Mouse (Mus musculus) kidney, postnatal 0 days (tissue): ENCODE results near the gene Klhl24. TPM values are rescaled to one million over a fixed set of nuclear protein-coding genes. Genes with fewer than 3 reads are reported as not detected.
A peak's percentile ranks its signal among the peaks of the same experiment; 100 is the strongest.

ENCODE experiments used
- ATAC-seq: fragments of 200-750 bp; cut with Nextera tagmentation; replicated peaks from 2 replicates; pipeline ENCODE4 v1.8.0; 2017; ENCODE audit warnings: low read depth, moderate number of reproducible peaks, moderate TSS enrichment, moderate library complexity; ENCODE audit not compliant: low FRiP score
- DNase-seq: peaks from one replicate; pipeline ENCODE4 v3.0.0-alpha.2; 2016; ENCODE audit warnings: low spot score
- H3K27ac ChIP-seq: fragments of 300-500 bp; sonication (generic); 2 replicates; pipeline ENCODE4 v1.5.1; 2014; ENCODE audit warnings: mild to moderate bottlenecking
- H3K27me3 ChIP-seq: fragments of 300-500 bp; sonication (generic); 2 replicates; pipeline ENCODE4 v1.6.1; 2014; ENCODE audit warnings: low read length, mixed read lengths; ENCODE audit not compliant: insufficient read depth
- H3K36me3 ChIP-seq: fragments of 300-500 bp; sonication (generic); 2 replicates; pipeline ENCODE4 v1.6.1; 2014; ENCODE audit warnings: low read length, mixed read lengths; ENCODE audit not compliant: insufficient read depth
- H3K4me1 ChIP-seq: fragments of 300-500 bp; sonication (generic); replicated peaks from 2 replicates; pipeline ENCODE4 v1.6.1; 2014; ENCODE audit warnings: antibody characterized with exemption, low read length, mixed read lengths; ENCODE audit not compliant: insufficient read depth
- H3K4me2 ChIP-seq: fragments of 300-500 bp; sonication (generic); 2 replicates; pipeline ENCODE4 v1.6.1; 2014; ENCODE audit warnings: mild to moderate bottlenecking, low read length, moderate library complexity, mixed read lengths
- H3K4me3 ChIP-seq: fragments of 300-500 bp; sonication (generic); replicated peaks from 2 replicates; pipeline ENCODE4 v1.5.1; 2014; ENCODE audit warnings: low read depth, low read length
- H3K9ac ChIP-seq: fragments of 300-500 bp; sonication (generic); 2 replicates; pipeline ENCODE4 v1.6.1; 2014; ENCODE audit warnings: low read depth, low read length
- H3K9me3 ChIP-seq: fragments of 300-500 bp; sonication (generic); replicated peaks from 2 replicates; pipeline ENCODE4 v1.6.1; 2016; ENCODE audit warnings: low read length, inconsistent platforms, mixed read lengths
- CTCF ChIP-seq: IDR thresholded peaks from 2 replicates; pipeline ENCODE4 v1.5.1; 2016; ENCODE audit warnings: antibody characterized with exemption, low read depth, mild to moderate bottlenecking, moderate library complexity
- WGBS: fragments of 180-500 bp; shearing (Covaris S2); extraction: QIAGEN DNeasy Blood & Tissue Kit; methylation state at CpG from one replicate; pipeline ENCODE4 v1.1.7; 2014; 5-methylcytosine and 5-hydroxymethylcytosine counted together
- polyA plus RNA-seq: library from polyadenylated mRNA; unstranded; fragments of >200 nt; fragmentation: Nextera tagmentation; extraction: Ambion mirVana; gene quantifications from 2 replicates; pipeline ENCODE4 v1.2.1, GENCODE M21; 2015

The Klhl24 gene
- polyA plus RNA-seq = 38.7 and 39.7 TPM in 2 replicates

DNA sequence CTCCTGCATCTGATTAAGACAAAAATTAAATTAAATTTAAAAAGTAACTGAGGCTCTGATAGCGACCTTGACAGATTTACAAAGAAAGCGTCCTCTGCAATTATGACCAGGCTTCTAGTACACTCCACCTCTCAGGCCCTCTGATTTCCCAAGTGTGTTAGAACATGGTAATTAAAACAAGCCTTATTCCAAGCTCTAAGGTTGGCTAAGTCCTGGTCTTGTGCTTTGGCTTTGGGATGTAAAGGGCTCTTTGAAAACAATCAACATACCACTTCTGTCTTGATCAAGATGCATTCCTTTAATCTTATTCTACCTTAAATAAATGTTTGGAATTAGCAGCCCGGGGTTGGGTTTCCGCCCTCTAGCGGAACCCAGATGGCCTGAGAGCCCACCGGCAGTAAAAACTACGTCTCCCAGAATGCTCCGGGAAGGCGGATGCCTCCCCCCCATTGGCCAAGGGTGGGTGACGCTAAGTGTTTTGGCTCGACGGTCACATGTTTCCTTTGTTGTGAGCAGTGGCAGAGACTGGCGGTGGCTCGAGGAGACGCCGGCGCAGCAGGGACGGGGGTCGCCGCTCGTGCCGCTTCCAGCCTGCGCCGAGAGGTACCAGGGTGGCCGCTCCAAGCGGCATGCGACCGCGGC is at the start of gene Klhl24:
Gene Klhl24, plus strand, starts transcription at position 474 of the 642 bp plus-strand sequence.
- peak within 1 kb of the TSS; percentile 100 for H3K27ac ChIP-seq
- peak; percentile 77 for TF ChIP-seq CTCF
- under 1% methylated on average over 29 of the region's 29 CpGs for WGBS
- peak; percentile 96 for ATAC-seq
- peak within 1 kb of the TSS; percentile 99 for H3K9ac ChIP-seq
- peak within 1 kb of the TSS; percentile 56 for H3K4me2 ChIP-seq
- no peaks in the 10 kb centered on the region for H3K27me3 ChIP-seq
- peak within 1 kb of the TSS; percentile 89 for H3K4me3 ChIP-seq
- H3K9me3 ChIP-seq = no peaks in the 10 kb centered on the region
- peaks cover 3% of the 10 kb centered on the region; the same call in 1 of the 2 replicates for H3K4me1 ChIP-seq
- peak; percentile 98 for DNase-seq
- no peaks in the 10 kb centered on the region for H3K36me3 ChIP-seq

DNA sequence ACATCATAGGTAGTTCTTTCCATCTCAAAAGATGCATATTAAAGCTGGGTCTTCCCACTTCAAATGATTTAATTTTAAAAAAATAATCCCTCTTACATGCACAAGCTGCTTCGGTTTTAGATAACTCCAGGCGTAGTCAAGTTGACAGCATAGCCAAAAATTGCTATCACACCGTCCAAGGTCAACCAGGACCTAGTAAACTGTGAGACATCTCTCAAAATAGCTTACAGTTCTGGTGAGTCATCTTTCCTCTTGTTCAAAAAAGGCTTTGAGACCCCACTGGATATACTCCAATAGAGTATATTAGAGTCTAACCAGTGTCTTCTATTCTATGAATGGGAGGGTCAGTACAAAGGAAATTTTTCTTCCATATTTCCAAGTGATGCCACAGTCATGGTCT is 44.7 kb upstream of the Klhl24 start:
- 84% methylated on average over 3 of the region's 3 CpGs for WGBS
- DNase-seq (no peak), ATAC-seq (no peak)
- no peak overlapping the region for H3K4me3 ChIP-seq
- no peak overlapping the region for H3K9ac ChIP-seq
- TF ChIP-seq CTCF = no peak
- H3K9me3 ChIP-seq = no peaks in the 10 kb centered on the region
- no peaks in the 10 kb centered on the region for H3K36me3 ChIP-seq
- no peak overlapping the region for H3K27ac ChIP-seq
- no peaks in the 10 kb centered on the region for H3K4me1 ChIP-seq
- no peaks in the 10 kb centered on the region for H3K27me3 ChIP-seq
- no peak overlapping the region for H3K4me2 ChIP-seq

DNA sequence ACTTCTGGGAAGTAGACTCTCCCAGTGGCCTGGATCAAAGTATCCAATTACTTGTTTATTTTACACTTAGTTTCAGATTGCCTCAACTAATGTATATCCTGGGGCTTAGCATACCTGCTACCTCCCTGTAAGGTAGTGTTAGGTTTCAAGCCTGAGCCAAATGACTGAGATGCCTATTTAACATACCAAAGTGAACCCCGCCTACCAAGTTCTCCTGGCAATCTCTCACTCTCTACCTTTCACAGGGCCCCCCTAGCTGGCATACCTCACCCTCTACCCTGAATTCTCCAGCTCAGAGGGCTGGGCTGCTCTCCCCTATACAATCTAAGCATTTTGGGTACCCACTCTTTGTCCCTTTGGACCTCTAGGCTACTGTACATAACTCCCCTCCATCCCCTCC is 24.6 kb upstream of the Klhl24 start:
- Histone ChIP-seq H3K9me3 (no peaks in the 10 kb centered on the region), H3K4me2 (no peak overlapping the region), H3K27me3 (no peaks in the 10 kb centered on the region), H3K4me3 (no peak overlapping the region), H3K27ac (no peak overlapping the region), H3K9ac (no peak overlapping the region), H3K4me1 (no peaks in the 10 kb centered on the region), H3K36me3 (no peaks in the 10 kb centered on the region)
- no peak for TF ChIP-seq CTCF
- WGBS = 26% methylated on average over 1 of the region's 1 CpGs
- DNase-seq = peak; percentile 3
- ATAC-seq = no peak

DNA sequence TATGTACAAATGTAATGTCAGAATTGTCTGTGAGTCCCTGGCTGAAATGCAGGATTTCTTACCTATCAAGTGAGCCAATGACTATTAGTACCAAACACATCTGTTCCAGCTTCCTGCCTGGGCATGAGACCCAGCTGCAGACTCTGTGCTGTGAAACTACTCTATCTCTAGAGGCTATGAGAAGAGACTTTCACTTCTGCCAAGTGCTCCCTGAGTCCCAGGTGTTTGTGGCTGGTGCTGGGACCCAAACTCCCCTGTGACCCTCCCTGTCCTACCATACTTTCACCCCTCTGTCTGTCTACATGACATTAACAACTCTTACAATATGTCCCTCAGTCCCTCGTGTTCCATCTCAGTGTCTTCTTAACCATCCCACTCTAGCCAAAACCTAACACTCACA is 20.7 kb upstream of the Klhl24 start:
- Histone ChIP-seq H3K36me3 (no peaks in the 10 kb centered on the region), H3K27me3 (no peaks in the 10 kb centered on the region), H3K27ac (no peak overlapping the region), H3K9me3 (no peaks in the 10 kb centered on the region), H3K9ac (no peak overlapping the region), H3K4me2 (no peak overlapping the region), H3K4me1 (no peaks in the 10 kb centered on the region), H3K4me3 (no peak overlapping the region)
- TF ChIP-seq CTCF = no peak
- 82% methylated on average over 1 of the region's 1 CpGs for WGBS
- DNase-seq (no peak), ATAC-seq (no peak)

DNA sequence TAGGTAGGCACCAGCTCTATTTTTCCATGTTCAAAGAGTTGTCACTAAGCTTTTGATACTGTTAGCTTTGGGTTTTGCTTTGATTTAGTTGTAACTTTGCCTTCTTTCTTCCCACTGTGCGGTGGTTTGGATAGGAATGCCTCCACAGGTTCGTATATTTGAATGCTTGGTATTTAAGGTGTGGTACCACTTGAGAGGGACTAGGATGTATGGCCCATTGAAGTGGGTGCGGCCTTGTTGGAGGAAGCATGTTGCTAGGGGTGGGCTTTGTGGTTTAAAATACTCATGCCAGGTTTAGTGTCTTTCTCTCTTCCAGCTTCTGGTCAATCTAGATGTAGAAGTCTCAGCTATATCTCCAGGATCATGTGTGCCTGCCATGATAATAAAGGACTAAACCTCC is 17.1 kb upstream of the Klhl24 start:
- TF ChIP-seq CTCF = no peak
- DNase-seq (no peak), ATAC-seq (no peak)
- H3K4me3 ChIP-seq = no peak overlapping the region
- H3K4me1 ChIP-seq = no peaks in the 10 kb centered on the region
- no peaks in the 10 kb centered on the region for H3K36me3 ChIP-seq
- H3K9me3 ChIP-seq = no peaks in the 10 kb centered on the region
- WGBS = 80% methylated on average over 3 of the region's 3 CpGs
- no peak overlapping the region for H3K4me2 ChIP-seq
- no peak overlapping the region for H3K27ac ChIP-seq
- no peak overlapping the region for H3K9ac ChIP-seq
- no peaks in the 10 kb centered on the region for H3K27me3 ChIP-seq

- no peak for ATAC-seq
Measured at GRCm38 (mm10) chr16:20084623-20085022, 12.7 kb upstream of the Klhl24 start.

More at GRCm38 (mm10) chr16:20084623-20085022, 12.7 kb upstream of the Klhl24 start:
- no peaks in the 10 kb centered on the region for H3K4me1 ChIP-seq
- no peak for TF ChIP-seq CTCF
- no peak overlapping the region for H3K27ac ChIP-seq
- no peak overlapping the region for H3K4me2 ChIP-seq
- H3K36me3 ChIP-seq = no peaks in the 10 kb centered on the region
- H3K4me3 ChIP-seq = no peak overlapping the region
- no peaks in the 10 kb centered on the region for H3K9me3 ChIP-seq
- DNase-seq = no peak
- H3K9ac ChIP-seq = no peak overlapping the region
- H3K27me3 ChIP-seq = no peaks in the 10 kb centered on the region
- WGBS = 80% methylated on average over 1 of the region's 1 CpGs
